Mouse (Mus musculus): Measurements from ENCODE around the gene Rangrf. TPM values are rescaled to one million over a fixed set of nuclear protein-coding genes. Genes with fewer than 3 reads are reported as not detected.
"Not testable (repeated sequence)": the region's sequence is repeated elsewhere in the genome, so short reads cannot be mapped to it uniquely, and the experiment has no call there.

The Rangrf gene
- polyA plus RNA-seq (2012; rRNA removed) = 24.1 and 33.6 TPM in 2 replicates

GRCm38 (mm10) chr11:68975085-68975484 is at the start of gene Rangrf:
Gene Rangrf (minus strand): TSS chr11:68975185.
- DNase-seq (ENCODE audit: low read depth) = no peak
- TF ChIP-seq CTCF (IDR thresholded peaks at IDR 0.05; ENCODE audit: borderline replicate concordance, extremely low read depth, insufficient read depth, insufficient read length) (no peak), POLR2A (IDR thresholded peaks at IDR 0.05; ENCODE audit: borderline replicate concordance, extremely low read depth, insufficient read depth, insufficient read length, poor library complexity, severe bottlenecking) (no peak)

DNA sequence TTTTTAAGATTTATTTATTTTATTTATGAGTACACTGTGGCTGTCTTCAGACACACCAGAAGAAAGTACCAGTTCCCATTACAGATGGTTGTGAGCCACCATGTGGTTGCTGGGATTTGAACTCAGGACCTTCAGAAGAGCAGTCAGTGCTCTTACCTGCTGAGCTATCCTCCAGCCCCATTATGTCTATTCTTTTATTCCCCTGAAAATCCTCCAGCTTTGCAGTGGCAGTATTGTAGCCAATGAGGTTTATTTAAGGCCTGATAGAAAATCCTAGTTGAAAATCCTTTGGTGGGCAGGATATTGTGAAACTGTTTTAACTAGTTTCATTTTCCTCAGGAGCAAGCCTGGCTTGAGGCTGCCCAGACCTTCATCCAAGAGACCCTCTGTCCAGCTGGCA is 45.7 kb upstream of the Rangrf start:
- DNase-seq (ENCODE audit: low read depth) = no peak
- no peak for TF ChIP-seq CTCF (IDR thresholded peaks at IDR 0.05; ENCODE audit: borderline replicate concordance, extremely low read depth, insufficient read depth, insufficient read length)
- no peak for TF ChIP-seq POLR2A (IDR thresholded peaks at IDR 0.05; ENCODE audit: borderline replicate concordance, extremely low read depth, insufficient read depth, insufficient read length, poor library complexity, severe bottlenecking)

DNA sequence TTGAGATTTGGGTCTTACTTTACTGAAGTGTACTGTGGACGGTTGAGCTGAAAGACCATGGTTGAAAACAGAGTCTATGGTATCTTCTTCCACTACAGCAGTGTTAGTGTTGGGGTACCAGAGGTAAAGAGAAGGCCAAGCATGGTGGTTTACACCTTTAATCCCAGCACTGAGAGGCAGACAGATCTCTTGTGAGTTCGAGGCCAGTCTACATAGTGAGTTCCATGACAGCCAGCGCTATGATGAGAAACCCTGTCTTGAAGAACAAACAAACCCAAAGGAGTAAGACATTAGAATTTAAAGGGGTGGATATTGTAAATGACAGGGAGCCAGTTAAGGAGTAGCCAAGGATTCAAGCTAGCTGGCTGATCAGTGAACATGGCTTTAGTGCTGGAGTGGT is 41.8 kb upstream of the Rangrf start:
- TF ChIP-seq CTCF (IDR thresholded peaks at IDR 0.05; ENCODE audit: borderline replicate concordance, extremely low read depth, insufficient read depth, insufficient read length) (no peak), POLR2A (IDR thresholded peaks at IDR 0.05; ENCODE audit: borderline replicate concordance, extremely low read depth, insufficient read depth, insufficient read length, poor library complexity, severe bottlenecking) (no peak)
- DNase-seq (ENCODE audit: low read depth) = no peak

GRCm38 (mm10) chr11:69015644-69016441 is 40.9 kb upstream of the Rangrf start, which contains the start of gene Ctc1:
Gene Ctc1 (plus strand): TSS chr11:69015911.
- peak; percentile 98 for DNase-seq (ENCODE audit: low read depth)
- TF ChIP-seq POLR2A (IDR thresholded peaks at IDR 0.05; ENCODE audit: borderline replicate concordance, extremely low read depth, insufficient read depth, insufficient read length, poor library complexity, severe bottlenecking) (peak; percentile 80; the same call in 1 of the 2 replicates), CTCF (IDR thresholded peaks at IDR 0.05; ENCODE audit: borderline replicate concordance, extremely low read depth, insufficient read depth, insufficient read length) (peak; percentile 79)

- TF ChIP-seq POLR2A (IDR thresholded peaks at IDR 0.05; ENCODE audit: borderline replicate concordance, extremely low read depth, insufficient read depth, insufficient read length, poor library complexity, severe bottlenecking) (peak; percentile 66; the same call in 1 of the 2 replicates), CTCF (IDR thresholded peaks at IDR 0.05; ENCODE audit: borderline replicate concordance, extremely low read depth, insufficient read depth, insufficient read length) (no peak)
Measured at GRCm38 (mm10) chr11:69012071-69012601, 37.2 kb upstream of the Rangrf start.

GRCm38 (mm10) chr11:69011445-69011844 is 36.5 kb upstream of the Rangrf start:
- not testable (repeated sequence) for DNase-seq (ENCODE audit: low read depth)

More at GRCm38 (mm10) chr11:69012071-69012601, 37.2 kb upstream of the Rangrf start:
- DNase-seq (ENCODE audit: low read depth) = peak; percentile 98

GRCm38 (mm10) chr11:69010400-69011323 is 35.7 kb upstream of the Rangrf start:
- DNase-seq (ENCODE audit: low read depth) = no peak
- TF ChIP-seq POLR2A (IDR thresholded peaks at IDR 0.05; ENCODE audit: borderline replicate concordance, extremely low read depth, insufficient read depth, insufficient read length, poor library complexity, severe bottlenecking) = no peak
- TF ChIP-seq CTCF (IDR thresholded peaks at IDR 0.05; ENCODE audit: borderline replicate concordance, extremely low read depth, insufficient read depth, insufficient read length) = no peak

DNA sequence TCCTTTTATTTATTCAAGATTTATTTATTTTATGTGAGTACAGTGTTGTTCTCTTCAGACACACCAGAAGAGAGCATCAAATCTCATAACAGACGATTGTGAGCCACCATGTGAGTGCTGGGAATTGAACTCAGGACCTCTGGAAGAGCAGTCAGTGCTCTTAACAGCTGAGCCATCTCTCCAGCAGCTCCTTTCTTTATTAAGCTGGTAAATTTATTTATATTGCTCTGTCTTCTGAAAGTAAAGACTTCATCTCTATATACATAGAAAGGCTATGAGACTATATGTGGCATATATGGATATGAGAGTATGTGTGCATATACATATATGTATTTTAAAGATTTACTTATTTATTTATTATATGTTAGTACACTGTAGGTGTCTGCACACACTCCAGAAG is 34.5 kb upstream of the Rangrf start:
- no peak for TF ChIP-seq POLR2A (IDR thresholded peaks at IDR 0.05; ENCODE audit: borderline replicate concordance, extremely low read depth, insufficient read depth, insufficient read length, poor library complexity, severe bottlenecking)
- TF ChIP-seq CTCF (IDR thresholded peaks at IDR 0.05; ENCODE audit: borderline replicate concordance, extremely low read depth, insufficient read depth, insufficient read length) = no peak
- no peak for DNase-seq (ENCODE audit: low read depth)

DNA sequence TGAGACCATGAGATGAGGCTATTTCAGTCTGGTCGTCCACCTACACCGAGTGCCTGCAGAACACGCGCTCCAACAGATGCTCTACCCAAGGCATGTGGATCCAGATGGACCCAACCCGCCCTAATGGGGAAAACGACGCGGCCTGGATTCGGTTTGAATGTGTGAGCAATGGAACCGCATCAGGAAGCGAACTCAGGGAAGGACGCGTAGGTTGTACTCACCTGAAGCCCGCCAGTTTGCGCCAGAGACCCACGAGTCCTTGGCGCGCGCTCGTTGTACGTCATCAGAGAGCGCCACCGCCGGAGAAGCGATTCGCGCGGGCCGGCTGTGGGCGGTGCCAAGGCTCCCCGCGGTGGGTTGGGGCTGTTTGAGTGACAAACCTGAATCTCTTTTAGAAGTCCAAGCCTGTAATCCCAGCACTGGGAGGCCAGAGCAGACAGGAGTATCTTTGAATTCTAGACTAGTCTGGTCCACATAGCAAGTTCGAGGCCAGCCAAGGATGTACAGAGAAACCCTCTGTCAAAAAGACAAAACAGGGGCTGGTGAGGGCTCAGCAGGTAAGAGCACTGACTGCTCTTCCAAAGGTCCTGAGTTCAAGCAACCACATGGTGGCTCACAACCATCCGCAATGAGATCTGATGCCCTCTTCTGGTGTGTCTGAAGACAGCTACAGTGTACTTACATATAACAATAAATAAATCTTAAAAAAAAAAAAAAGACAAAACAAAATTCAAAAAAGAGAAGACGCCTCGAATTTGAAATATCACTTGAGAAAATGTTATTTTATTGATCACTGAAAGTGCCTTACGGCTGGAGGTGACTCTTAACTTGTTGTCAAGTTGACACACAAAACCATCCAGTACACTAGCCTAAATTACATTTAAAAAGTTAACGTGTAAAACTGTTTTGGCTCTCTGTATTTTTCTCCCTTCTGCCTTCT is 33.5 kb upstream of the Rangrf start, which contains the start of gene Pfas:
Gene Pfas (minus strand): TSS at position 279 of the 940 bp plus-strand sequence.
- TF ChIP-seq POLR2A (IDR thresholded peaks at IDR 0.05; ENCODE audit: borderline replicate concordance, extremely low read depth, insufficient read depth, insufficient read length, poor library complexity, severe bottlenecking) (peak; percentile 44; the same call in 1 of the 2 replicates), CTCF (IDR thresholded peaks at IDR 0.05; ENCODE audit: borderline replicate concordance, extremely low read depth, insufficient read depth, insufficient read length) (no peak)
- peak; percentile 97 for DNase-seq (ENCODE audit: low read depth)

DNA sequence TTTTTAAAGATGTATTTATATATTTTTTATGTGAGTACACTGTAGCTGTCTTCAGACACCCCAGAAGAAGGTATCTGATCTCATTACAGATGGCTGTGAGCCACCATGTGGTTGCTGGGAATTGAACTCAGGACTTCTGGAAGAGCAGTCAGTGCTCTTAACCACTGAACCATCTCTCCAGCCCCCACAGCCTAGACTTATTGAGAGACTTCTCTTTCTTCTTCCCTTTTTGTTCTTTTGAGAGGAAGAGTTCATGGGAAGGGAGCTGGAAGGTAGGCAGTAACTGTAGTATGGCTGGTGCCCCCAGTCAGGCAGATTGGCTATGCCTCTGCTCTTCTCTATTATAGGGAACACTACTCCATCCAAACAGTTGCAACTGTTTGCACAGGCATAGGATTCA is 31.6 kb upstream of the Rangrf start:
- not testable (repeated sequence) for DNase-seq (ENCODE audit: low read depth)
